Mouse (Mus musculus): ENCODE results near the gene Dnaic1. TPM values are rescaled to one million over a fixed set of nuclear protein-coding genes. Genes with fewer than 3 reads are reported as not detected.

Gene Dnaic1
- total and polyA plus RNA-seq, 3 experiments, result 0.34 to 4.1 (median 0.89) TPM

GRCm38 (mm10) chr4:41665009-41665675 lies 95.6 kb downstream of the Dnaic1 start:
- dilution Hi-C loops (cut with MboI; ENCODE audit: extremely low pct_ligation_motif_present, extremely low pct_unique_long_range_greater_than_20kb, low sequenced_read_pairs) (no loop called here), in situ Hi-C loops (cut with MboI; ENCODE audit: low pct_ligation_motif_present, low pct_unique_long_range_greater_than_20kb, low sequenced_read_pairs) (no loop called here)
- peaks cover 7% of the 10 kb centered on the region in 2 experiments for H3K4me1 ChIP-seq (ENCODE audit: control insufficient read depth in 1 of 2, insufficient read depth in 2 of 2)
- H3K9me3 ChIP-seq (replicated peaks; ENCODE audit: low read length), result no peaks in the 10 kb centered on the region
- H3K36me3 ChIP-seq (replicated peaks in 1 of 2; ENCODE audit: control insufficient read depth in 1 of 2, insufficient read depth in 1 of 2, low read length in 1 of 2), result no peaks in the 10 kb centered on the region
- no peak overlapping the region for H3K9ac ChIP-seq (ENCODE audit: insufficient read depth, low read depth)
- DNase-seq (ENCODE audit: extremely low read depth), result no peak
- H3K4me2 ChIP-seq (ENCODE audit: insufficient read depth, low read depth, poor library complexity, severe bottlenecking), result no peak overlapping the region
- no peaks in the 10 kb centered on the region for H3K79me2 ChIP-seq (replicated peaks; ENCODE audit: control insufficient read depth, extremely low read depth, insufficient read depth, poor library complexity, severe bottlenecking)
- no peak overlapping the region for H3K4me3 ChIP-seq (replicated peaks in 1 of 3; ENCODE audit: low read depth in 2 of 3, low read length in 2 of 3, poor library complexity in 1 of 3)
- H3K27me3 ChIP-seq (replicated peaks), result peaks cover 96% of the 10 kb centered on the region
- no peak overlapping the region for H3K27ac ChIP-seq (ENCODE audit: insufficient read depth, low read depth)
- TF ChIP-seq TBP (conservative IDR thresholded peaks at IDR 0.05; ENCODE audit: low read depth, low read length) (no peak), HCFC1 (IDR thresholded peaks at IDR 0.05; ENCODE audit: low read depth, low read length) (no peak), E2F4 (IDR thresholded peaks at IDR 0.05; ENCODE audit: insufficient replicate concordance, low read depth, low read length) (no peak), SMC3 (IDR thresholded peaks at IDR 0.05; ENCODE audit: low read depth, low read length) (no peak), SIN3A (IDR thresholded peaks at IDR 0.05; ENCODE audit: low read length) (no peak)

DNA sequence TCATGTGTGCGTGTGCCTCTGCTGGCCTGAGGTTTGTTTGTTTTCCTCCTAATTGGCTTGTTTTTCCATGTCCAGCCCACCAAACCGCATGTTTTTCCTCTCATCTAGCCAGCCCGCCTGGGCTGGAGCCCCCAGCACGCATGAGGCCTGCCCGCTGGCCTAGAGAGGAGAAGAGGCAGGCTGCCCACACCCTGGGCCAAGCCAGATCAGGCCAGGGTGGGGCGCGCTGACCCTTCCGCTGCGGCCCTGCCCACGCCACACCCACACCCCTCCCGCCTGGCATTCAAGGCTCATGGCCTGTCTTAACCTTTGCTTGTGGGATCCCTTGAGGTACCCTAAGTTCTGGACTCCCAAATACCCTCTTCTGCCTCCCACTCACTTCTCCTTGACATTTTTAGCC lies 97.1 kb downstream of the Dnaic1 start:
- Histone ChIP-seq H3K79me2 (replicated peaks; ENCODE audit: control insufficient read depth, extremely low read depth, insufficient read depth, poor library complexity, severe bottlenecking) (no peaks in the 10 kb centered on the region), H3K27me3 (replicated peaks) (peaks cover 95% of the 10 kb centered on the region), H3K36me3 (replicated peaks in 1 of 2; ENCODE audit: control insufficient read depth in 1 of 2, insufficient read depth in 1 of 2, low read length in 1 of 2) (no peaks in the 10 kb centered on the region), H3K4me1 (ENCODE audit: control insufficient read depth in 1 of 2, insufficient read depth in 2 of 2) (peaks cover 7% of the 10 kb centered on the region in 2 experiments), H3K4me2 (ENCODE audit: insufficient read depth, low read depth, poor library complexity, severe bottlenecking) (no peak overlapping the region), H3K9ac (ENCODE audit: insufficient read depth, low read depth) (no peak overlapping the region), H3K9me3 (replicated peaks; ENCODE audit: low read length) (no peaks in the 10 kb centered on the region), H3K4me3 (replicated peaks in 1 of 3; ENCODE audit: low read depth in 2 of 3, low read length in 2 of 3, poor library complexity in 1 of 3) (no peak overlapping the region), H3K27ac (ENCODE audit: insufficient read depth, low read depth) (no peak overlapping the region)
- in situ Hi-C loops (cut with MboI; ENCODE audit: low pct_ligation_motif_present, low pct_unique_long_range_greater_than_20kb, low sequenced_read_pairs), result no loop called here
- DNase-seq (ENCODE audit: extremely low read depth), result no peak
- TF ChIP-seq CHD1 (IDR thresholded peaks at IDR 0.05; ENCODE audit: low read depth, low read length) (no peak), MAX (IDR thresholded peaks at IDR 0.05; ENCODE audit: low read length) (no peak), JUND (conservative IDR thresholded peaks at IDR 0.05; ENCODE audit: low read depth, low read length) (no peak), SMC3 (IDR thresholded peaks at IDR 0.05; ENCODE audit: low read depth, low read length) (no peak), USF2 (conservative IDR thresholded peaks at IDR 0.05; ENCODE audit: low read depth, low read length) (no peak), CTCF (conservative IDR thresholded peaks at IDR 0.05 in 1 of 2, IDR thresholded peaks at IDR 0.05 in 1 of 2; ENCODE audit: low read depth in 2 of 2, low read length in 2 of 2) (no peak), ZC3H11A (IDR thresholded peaks at IDR 0.05; ENCODE audit: low read depth, low read length) (no peak), MAZ (IDR thresholded peaks at IDR 0.05; ENCODE audit: low read depth, low read length) (no peak), HCFC1 (IDR thresholded peaks at IDR 0.05; ENCODE audit: low read depth, low read length) (no peak), TBP (conservative IDR thresholded peaks at IDR 0.05; ENCODE audit: low read depth, low read length) (no peak), TCF12 (IDR thresholded peaks at IDR 0.05; ENCODE audit: low read depth, low read length) (no peak), JUN (IDR thresholded peaks at IDR 0.05; ENCODE audit: insufficient read depth, low read depth, low read length) (no peak)
- dilution Hi-C loops (cut with MboI; ENCODE audit: extremely low pct_ligation_motif_present, extremely low pct_unique_long_range_greater_than_20kb, low sequenced_read_pairs), result no loop called here

Data from CH12.LX (cell line).